Mouse (Mus musculus) left cerebral cortex, adult 11 months (tissue): Measurements from ENCODE around the gene Gm28171.
"Not testable (repeated sequence)": the region's sequence is repeated elsewhere in the genome, so short reads cannot be mapped to it uniquely, and the experiment has no call there.

ENCODE experiments used
- DNase-seq: peaks from one replicate; pipeline ENCODE4 v3.0.0; 2022; ENCODE audit warnings: low spot score

Gm28171 gene

GRCm38 (mm10) chrY:5793095-5793494 lies at the start of gene Gm28171:
Gm28171 (plus strand) TSS chrY:5793395.
- not testable (repeated sequence) for DNase-seq
